Mouse (Mus musculus): ENCODE data around the gene Fam81a.

Gene Fam81a

DNA sequence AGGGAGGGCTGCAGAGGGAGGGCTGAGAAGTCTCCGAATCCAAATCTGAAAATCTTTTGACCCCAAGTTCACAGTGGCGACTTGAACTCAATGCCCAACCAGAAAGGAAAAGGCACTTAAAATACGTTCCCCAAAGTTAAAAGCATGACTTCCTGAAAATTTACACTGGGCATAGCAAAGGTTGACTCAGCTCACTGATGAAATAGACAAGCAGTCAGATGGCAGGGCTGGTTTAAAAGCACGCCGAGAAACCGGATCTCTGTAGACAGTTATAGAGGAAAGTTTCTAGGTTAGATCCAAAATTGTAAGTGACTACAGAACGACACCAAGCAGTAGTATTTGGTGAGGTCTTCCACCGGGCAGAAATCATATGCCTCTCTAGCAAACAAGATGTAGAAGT is 92.5 kb downstream of the Fam81a start:
- no peak for DNase-seq

DNA sequence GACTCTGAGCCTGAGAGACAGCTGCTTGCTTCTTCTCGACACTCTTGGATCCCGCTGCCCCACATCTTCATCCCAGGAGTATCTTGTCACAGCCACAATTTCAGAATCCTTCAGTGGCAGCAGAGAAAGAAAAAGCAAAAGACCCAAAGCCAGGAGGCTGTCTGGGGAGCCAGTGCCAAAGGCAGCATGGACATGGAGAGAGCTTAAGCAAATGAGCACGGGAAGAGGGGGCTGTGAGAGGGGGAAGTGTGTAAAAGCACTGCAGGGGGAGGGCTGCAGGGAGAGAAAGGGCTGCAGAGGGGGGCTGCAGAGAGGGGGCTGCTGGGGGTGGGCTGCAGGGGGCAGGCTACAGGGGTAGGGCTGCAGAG is 93.0 kb downstream of the Fam81a start:
- DNase-seq: peak; percentile 11

GRCm38 (mm10) chr9:70048751-70049415 is 93.5 kb downstream of the Fam81a start:
- peak; percentile 19 for DNase-seq

DNA sequence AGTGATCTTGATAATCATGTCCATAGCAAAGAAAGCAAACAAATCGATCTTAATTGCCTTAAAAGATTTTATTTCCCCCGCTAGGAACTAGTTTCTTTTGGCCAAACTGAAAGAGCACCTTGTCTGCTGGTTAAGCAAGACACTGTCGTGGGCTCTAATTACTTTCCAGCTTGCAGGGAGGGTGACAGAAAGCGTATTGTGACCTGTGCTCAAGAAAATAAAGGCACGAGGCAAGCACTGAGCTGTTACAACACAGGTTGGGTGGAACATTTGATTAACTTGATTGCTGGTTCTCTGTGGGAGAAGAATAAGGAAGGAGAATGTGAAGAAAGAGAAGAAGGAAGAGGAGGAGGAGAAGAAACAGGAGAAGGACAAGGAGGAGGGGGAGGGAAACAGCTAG is 94.1 kb downstream of the Fam81a start:
- DNase-seq: no peak

GRCm38 (mm10) chr9:70047839-70048238 is 94.5 kb downstream of the Fam81a start:
- no peak for DNase-seq

GRCm38 (mm10) chr9:70046255-70046654 is 96.1 kb downstream of the Fam81a start:
- no peak for DNase-seq

- DNase-seq: no peak
Measured at GRCm38 (mm10) chr9:70044865-70045264, 97.5 kb downstream of the Fam81a start.

DNA sequence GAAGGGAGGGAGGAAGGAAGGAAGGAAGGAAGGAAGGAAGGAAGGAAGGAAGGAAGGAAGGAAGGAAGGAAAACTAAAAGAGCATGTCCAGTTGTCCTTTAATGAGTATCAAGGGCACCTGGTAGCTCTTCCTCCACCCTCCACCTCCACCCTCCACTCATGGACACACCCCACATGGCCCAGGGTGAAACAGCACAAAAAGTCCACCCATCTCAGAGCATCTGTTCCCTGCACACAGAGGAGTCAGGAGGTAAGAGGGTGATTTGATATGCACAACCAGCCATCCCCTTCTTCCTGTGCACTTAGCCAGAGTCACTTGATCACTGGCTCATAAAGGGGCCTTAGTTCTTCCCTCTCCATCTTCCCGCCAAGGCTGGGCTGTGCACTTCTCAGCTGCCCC is 99.4 kb downstream of the Fam81a start:
- no peak for DNase-seq

DNA sequence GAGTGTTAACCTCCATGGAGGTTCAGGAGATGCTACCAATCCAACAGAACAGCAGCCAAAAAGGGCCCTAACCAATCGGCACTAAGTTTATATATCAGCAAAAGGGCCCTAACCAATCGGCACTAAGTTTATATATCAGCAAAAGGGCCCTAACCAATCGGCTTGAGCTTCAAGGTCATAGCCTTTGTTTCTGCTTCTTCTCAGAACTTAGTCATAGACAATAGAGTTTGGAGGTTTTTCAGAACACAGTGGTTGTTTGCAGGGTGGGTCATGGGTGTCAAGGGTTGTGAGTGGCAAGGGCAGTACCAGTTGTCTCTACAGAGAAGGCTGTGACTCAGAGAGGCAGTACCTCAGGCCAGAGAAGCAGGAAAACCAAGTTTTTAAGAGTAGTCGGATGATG is 100.2 kb downstream of the Fam81a start:
- no peak for DNase-seq

- DNase-seq: no peak
Measured at GRCm38 (mm10) chr9:70040570-70040969, 101.8 kb downstream of the Fam81a start.

DNA sequence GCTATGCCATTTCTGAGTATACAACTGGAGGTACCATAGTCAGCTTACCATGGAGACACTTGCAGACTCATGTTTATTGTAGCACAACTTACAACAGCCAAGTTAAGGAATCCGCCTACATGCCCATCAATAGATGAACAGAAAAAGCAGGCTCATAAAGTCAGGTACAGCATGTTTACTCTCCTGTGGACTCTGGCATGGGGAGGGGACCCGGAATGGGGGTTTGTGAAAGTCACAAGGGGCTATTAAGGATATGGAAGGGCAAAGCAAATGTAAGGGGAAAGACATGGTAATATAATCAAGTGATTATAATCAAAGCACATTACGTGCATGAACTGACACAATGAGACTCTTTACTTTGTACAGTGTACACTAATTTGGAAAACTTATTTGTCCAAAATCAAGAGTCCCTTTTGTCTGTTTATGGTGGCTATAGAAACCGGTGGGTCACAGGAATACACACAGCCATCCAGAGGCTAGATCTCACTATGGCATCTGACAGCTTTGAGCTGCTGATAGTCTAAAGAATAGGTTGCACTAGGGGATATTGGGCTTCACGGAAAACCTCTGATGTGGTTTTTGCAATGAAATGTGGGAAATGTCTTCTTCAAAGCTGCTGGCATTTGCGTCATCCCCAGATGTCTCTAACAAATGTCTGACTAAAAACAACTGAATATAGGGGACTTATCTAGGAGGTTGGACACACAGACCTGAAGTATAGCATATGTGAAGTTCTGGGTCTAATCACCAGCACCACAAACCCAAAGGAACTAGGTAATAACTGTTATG is 102.6 kb downstream of the Fam81a start:
- no peak for DNase-seq
